Mouse (Mus musculus): ENCODE results near the gene Tle4.

Tle4 gene

DNA sequence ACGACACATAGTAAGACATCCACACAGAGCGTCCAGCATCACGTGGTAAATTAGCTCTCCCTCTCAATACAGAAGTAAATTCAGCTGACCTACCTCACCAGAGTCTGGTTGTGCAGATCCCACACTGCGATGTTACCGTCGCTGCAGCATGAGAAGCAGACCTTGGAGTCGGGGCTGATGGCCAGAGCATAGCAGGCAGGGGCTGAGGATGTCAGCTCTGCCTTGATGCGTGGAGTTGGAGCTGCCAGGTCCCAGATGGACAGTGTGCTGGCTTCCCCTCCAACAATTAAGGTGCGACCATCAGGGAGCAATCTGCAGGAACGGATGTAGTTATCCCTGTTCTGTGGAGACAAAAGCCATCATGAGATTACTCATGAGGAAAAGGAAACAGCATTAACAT is 144.4 kb downstream of the Tle4 start:
- DNase-seq (ENCODE audit: low spot score): no peak

DNA sequence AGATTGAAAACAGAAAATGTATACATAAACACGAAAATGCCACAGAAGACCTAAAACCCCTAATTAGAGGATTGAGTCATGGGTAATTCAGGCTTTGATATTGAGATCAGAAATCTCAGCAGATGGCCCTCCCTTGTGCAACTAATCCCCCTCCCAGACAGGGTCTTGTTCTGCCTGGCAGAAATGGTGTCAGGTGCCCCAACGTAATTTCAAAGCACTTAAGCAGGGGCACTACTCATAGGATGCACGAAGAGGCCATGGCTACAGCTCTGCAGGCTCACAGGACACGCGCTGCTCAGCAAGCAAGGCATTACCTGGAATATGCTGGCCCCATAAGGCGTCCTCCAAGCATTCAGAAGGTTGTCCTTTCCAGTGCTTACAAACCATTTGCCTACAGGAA is 146.5 kb downstream of the Tle4 start:
- no peak for DNase-seq (ENCODE audit: low spot score)

DNA sequence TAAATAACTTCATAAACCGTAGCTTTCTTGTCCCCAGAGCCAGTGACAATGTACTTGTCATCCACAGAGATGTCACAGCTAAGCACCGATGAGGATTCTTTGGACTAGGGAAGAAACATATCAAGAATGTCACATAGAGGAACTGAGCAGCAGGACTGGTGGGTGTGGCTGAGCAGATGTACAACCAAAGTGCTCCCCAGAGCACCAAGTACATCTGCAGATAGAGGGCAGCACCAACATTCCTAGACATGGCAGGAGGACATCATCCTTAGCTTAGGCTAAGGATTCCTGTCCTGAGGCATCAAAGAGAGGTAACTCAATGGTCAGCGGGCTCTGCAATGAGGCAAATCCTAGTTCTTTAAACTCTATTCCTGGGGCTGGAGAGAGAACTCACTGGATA is 148.1 kb downstream of the Tle4 start:
- DNase-seq (ENCODE audit: low spot score): no peak

DNA sequence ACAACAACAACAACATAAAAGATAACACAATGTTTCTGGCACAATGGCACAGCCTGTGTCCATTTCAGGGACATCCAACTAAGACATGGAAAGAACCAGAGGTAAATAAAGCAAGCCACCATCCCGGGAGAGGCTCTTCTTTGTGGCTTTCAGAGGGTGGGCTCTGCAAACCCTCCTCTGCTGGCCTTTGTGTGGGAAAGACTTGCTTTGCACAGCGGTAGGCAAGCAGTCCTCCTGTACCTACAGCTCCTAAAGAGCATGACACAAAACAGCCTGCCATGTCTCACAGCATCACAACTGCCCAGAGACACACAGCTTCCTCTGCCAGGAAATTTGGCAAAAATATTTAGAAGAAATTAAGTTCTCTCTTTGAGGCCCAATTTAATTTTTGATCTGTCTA is 149.3 kb downstream of the Tle4 start:
- DNase-seq (ENCODE audit: low spot score): no peak

DNA sequence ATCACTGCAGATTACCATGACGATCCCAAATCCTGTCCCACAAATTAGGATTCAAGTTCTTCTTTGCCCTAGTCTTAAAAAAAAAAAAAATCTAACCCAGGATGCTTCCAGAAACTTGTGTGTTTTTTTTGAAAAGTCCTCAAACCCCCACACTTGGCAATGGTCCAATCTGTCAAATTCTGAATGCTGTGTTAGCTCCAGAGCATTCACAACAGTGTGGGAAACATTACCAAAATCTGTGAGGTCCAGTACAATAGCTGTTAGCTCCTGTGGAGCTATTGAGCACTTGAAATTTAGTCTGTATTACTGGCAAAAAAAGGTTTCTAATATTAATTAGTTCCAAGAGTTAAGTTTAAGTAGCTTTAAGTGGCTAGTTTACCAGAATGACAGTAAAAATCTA is 150.4 kb downstream of the Tle4 start:
- DNase-seq (ENCODE audit: low spot score): no peak

DNA sequence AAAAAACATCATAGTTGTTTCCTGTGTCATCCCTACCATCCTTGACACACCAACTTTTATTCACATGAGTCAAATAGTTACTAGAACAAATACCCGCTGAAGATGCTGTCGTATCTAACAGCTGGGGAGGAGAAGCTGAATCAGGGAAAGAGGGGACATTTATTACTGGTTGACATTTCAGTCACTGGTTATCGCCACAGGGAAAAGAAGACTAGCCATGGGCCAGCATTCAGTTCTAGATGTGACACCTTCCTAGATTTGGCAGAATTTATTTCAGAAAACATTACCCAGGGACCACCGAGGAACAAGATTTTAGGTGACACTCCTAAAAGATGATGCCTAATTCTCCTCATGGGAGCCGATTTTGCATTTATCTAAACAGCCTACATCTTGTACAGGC is 156.0 kb downstream of the Tle4 start:
- DNase-seq (ENCODE audit: low spot score): no peak

DNA sequence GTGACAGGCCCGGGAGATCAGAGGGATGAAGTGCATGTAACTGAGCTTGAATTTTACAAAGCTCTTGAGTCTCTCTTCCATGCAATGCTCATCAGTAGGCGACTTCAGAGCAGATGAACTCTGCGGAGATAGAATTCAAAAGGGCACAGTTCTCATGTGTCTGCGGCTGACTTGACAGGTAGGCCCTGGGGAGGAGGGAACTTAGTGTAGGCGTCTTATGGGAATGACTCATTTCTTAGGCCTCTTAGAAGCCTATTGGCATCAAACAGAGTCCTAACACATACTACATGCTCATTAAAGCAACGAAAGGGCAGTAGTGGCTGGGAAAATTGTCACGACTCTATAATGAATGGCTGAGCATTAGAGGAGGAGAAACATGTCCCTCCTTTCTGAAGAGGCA is 160.6 kb downstream of the Tle4 start:
- DNase-seq (ENCODE audit: low spot score): no peak

DNA sequence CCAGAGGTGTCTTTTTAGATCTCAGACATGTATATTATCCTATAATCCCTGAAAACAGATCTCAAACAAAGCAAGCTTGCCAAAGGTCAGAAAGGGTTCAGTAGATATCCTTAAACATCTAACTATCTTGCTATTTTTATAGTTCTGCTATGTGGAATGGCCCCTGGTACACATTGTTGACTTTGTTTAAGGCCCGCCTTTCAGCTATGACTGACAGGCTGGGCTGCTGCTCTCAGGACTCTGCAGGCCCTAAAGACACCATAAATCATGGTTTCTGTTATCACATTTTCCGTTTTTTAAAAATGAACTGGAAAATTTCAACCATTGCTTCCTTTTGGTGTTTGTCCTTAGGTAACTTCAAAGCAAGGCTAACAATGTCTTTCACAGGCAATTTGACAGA is 161.3 kb downstream of the Tle4 start:
- no peak for DNase-seq (ENCODE audit: low spot score)

DNA sequence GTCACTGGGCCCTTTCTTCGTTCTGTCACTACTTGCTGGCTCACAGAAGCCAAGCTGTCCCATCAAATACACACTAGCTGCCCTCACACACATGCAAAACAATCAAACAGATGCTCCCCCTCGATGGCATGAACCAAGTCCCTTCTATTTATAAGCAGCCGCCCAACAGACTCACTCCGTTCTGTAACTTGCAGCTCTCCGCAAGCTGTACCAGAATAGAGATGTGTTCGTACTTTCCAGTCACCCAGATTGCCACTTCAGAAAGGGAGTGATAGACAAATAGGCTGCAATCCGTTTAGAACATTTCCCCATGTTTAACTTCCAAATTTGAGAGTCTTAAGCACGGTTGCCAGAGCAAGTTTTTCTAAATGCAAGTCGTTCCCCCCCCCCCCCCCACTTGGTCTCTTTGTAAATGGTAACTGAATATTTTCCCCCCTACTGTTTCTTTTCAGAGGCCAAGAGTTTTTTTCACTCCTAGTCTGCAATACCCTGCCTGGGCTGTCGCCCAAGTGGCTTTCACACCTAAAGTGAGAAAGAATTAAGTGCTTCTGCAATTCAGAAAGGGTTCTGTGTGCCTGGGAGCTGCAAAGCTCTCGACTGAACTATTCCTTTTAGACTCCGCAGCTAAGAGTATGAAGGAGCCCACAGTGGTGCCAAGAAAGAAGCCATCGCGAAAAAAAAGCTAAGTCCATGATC is 162.0 kb downstream of the Tle4 start:
- no peak for DNase-seq (ENCODE audit: low spot score)

DNA sequence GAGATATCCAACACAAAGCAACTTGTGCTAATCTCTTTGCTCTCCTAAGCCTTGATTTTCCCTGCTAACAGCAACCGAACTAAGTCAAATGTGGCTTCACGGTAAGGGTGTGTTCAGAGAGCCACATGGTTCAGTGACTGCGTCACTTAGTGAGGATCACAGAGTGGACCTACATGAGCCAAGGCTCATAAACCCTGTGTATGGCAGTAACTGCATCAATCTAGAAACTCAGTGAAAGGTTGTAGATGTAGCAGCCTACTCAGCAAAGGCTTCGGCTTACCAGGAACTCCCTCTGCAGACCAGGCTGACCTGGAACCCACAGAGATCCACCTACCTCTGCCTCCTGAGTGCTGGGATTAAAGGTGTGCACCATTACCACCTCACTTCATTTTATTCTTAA is 164.0 kb downstream of the Tle4 start:
- DNase-seq (ENCODE audit: low spot score): no peak

DNA sequence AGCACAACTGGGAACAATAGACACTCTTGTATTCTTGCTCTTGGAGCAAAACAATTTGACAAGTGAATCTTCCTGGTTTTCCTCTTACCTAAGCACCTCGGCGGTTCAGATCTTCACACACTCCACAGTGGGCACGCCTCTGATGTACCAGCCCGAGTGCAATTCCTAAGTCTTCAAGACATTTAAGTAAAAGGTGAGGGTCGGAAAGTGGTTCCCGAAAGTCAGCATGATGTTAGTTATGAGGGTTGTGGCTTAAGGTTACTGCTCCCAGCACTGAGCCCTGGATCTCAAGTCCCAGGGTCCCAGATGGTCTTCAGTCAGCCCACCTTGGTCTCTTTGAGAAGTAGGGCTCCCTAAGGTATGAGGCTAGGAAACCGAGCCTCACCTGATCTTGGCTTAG is 165.4 kb downstream of the Tle4 start:
- no peak for DNase-seq (ENCODE audit: low spot score)

DNA sequence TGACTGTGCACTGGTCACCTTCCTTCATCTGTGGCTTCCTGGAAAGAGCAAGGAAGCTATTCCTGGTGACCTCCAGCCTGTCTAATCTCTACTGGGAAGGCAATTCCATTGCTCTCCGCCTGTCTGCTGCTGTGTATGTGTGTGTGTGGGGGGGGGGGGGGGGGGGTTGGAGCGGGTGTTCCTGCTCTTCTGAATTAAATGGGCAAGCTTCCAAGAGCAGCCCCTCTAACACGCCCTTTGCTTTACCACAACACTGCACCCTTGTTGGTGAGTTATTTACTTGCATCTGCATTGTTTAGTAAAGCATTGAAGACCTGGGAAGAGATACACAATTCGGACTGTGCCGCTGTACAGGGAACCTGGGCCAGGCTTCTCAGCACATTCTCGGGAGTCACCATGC is 170.9 kb downstream of the Tle4 start:
- DNase-seq (ENCODE audit: low spot score): no peak

DNA sequence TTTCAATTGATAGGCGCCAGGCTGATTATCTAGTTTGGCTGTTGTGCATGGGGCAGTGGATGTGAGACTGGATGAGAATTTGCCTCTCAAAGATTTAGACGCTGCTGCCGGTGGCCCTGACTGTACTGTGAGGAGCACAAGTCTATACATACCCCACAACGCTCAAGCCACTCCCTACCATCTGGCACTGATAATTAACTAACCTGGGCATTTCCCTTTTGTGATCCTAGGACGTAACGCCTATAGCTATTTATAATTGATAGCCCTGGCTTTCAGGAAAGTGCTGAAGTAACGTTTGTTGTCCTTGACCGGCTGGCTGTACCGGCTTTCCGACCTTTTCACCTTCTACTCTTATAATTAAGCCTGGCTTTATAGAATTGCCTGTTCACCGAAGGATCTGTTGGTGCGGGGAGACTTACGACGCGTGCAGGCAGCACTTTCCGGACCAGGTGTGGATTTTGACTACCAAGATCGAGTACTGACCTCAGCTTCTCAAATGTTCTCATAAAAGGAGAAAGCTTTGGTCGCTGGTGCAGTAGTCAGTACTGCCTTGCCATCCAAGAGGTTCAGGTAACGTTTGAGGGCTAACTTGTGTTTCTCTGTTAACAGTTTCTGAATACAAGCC is 171.5 kb downstream of the Tle4 start:
- DNase-seq (ENCODE audit: low spot score): no peak

DNA sequence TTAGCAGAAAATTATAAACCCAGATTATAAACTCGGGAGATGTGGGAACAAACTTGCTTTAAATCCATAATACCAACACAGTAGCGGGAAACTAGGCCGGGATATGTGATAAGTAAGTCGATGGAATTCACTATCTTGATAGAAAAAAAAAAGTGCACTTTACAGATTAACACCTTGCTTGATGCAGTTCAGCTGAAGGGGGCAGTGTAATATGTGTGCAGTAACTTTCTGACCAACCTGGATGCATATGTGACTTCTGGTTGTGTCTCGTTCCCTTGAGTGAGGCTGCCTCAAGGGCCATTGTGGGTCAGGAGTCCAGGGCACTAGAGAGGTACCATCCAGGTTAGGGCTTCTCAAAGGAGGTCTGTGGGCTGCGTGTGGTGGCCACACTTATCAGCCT is 172.7 kb downstream of the Tle4 start:
- no peak for DNase-seq (ENCODE audit: low spot score)

DNA sequence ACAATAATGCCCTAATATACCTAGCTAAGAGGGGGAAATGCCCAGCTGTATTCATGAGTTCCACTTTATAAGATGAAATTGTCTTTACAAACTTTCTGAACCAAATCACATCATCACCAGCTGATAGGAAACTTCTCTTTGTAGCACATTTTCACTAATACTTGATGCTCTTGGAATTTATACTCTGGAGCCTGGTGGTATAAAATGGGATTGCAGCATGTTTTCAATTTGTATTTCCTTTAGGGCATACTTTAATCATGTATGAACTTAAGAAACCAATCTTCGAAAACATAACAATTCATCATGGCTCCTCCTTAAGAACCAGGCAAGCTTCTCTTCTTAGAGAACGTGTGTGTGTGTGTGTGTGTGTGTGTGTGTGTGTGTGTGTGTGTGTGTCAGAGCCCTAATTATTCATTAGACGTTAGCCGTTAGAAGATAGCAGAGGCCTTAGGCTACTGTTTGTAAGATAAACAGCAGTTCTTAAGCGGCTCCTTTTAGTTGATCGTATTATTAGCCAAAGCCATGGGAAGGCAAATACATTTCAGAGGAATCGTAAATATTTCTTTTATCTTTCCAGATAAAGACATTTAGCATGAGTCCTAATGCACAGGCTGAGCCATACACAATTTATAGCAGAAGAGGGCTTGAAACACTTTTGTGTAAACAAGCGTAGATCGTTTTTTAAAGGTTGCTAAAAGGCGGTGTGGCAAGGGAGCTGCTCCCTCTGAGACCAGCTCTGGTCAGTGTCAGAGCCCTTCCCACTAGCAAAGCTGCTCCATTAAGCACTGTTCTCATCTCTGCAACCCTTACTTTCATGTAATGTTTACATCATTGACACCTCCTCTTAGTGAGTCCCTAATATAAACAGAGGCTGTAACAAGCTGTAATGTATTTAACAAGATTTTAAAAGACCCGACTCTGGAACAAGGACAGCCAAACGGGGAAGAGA is 173.6 kb downstream of the Tle4 start:
- no peak for DNase-seq (ENCODE audit: low spot score)

DNA sequence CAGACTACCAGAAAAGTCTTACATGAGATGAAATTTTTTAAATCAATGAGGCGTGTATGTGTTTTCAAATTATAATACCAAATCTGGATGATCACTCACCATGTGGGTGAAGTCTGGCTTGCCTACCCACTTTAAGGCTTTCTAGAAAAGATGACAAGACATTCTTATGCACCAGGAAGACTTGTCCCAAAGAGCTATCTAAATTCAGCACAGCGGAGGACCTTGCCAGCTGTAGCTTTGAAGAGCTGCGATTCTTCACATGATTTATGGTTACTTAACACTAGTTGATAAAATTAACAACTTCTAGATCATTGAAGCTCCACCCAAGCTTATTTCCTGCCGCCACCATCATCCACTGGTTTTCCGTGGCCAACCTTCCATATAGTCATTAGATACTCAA is 176.2 kb downstream of the Tle4 start:
- DNase-seq (ENCODE audit: low spot score): no peak

DNA sequence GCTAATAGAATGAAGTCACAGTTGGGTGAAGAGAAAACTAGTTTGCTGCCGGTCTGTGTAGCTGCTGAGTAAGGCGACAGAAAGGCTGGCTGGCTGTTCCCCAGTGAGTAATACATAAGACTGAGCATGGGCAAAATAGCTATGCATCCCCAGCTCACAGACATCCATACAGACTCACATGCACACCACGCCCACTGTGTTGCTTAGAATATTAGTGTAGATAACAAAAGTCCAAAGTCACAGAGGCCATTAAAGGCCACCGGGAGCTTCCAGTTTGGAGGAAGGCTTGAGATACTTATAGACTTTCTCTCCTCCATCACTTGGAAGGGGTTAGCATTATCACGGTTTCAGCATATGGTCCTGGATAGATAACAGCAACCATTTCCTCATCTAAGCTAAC is 178.0 kb downstream of the Tle4 start:
- no peak for DNase-seq (ENCODE audit: low spot score)

DNA sequence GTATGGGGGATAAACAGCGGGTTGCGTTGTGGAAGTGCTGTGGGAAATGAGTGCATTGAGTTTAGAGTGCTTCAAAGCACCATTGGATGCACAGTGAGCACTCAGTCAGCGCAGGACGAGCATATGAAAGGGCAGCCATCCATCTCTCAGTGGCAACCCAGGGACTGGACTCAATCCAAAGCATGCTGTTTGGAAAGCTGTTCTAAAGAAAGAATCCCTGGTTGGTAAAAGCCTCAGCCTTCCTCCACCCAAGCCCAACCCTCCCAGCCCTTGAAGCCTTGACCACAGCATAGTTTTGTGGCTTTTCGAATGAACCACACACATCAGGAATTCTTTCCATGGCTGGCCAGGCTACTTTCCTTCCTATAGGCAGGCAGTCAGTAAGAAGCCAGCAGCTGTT is 181.0 kb downstream of the Tle4 start:
- no peak for DNase-seq (ENCODE audit: low spot score)

DNA sequence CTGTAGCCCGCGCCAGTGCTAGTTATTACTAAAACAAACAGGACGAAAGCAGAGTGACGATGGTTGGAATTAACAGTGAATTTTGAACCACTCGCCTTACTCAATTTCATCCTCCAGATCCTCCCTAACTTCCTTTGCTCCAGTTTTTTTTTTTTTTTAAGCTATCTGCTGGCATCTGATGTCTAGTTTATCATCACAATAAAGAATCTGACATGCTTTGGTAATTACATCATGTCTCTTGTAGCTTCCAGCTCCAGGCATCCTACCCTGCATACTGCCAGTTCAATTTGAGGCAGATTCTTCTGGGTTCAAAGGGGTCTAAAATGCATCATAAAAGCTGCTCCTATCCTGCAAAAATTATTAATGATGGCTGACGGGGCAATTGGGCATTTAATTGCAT is 181.9 kb downstream of the Tle4 start:
- no peak for DNase-seq (ENCODE audit: low spot score)

DNA sequence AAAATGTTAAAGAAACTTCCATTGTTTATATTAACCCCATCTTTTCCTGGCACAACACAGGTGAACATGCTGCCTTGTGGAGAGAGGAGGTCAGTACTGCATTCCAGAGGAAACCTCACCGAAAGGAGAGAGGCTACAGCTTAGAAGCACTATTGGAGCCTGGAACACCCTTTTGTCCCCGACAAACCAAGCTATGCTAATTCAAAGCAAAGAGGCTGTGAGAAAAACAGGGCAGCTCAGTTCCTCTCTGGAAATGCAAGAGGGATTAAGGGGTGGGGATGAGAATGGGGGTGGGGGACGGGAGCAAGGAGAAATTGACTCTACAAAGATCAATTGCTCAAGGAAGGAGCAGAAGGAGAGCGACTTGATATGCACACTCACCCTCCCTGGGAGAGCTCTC is 182.9 kb downstream of the Tle4 start:
- no peak for DNase-seq (ENCODE audit: low spot score)

DNA sequence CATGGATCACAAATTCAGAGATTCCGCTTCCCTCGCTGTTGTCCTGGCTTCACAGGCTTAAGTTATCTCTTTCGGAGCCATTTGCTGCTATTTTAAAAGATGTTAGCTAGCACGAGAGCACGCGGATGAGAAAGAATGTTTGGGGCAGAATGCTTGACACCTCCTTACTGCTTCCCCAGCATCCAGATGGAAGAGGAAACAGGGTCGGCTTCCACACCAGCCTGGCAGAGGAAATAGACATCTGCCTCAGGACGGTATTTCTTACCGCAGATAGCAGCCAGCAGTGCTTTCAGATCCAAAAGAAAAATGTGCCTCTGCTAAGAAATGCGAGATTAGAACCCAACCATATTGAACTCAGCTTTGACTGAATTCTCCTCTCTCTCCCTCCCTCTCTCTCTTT is 191.2 kb downstream of the Tle4 start:
- no peak for DNase-seq (ENCODE audit: low spot score)

All from ovary, postnatal 10 days (tissue).